Mouse (Mus musculus) layer of hippocampus, adult 8-10 months (tissue): ENCODE measurements around the gene Plpp1. TPM values are rescaled to one million over a fixed set of nuclear protein-coding genes. Genes with fewer than 3 reads are reported as not detected.

Source experiments
- DNase-seq, 2 experiments: peaks; one replicate each; pipeline ENCODE4 v3.0.0; 2022; ENCODE audit warnings: low spot score in 2 of 2
- total RNA-seq, 4 experiments: library from RNA; stranded (reverse); gene quantifications; 2 replicates each; pipeline ENCODE4 v1.2.4; 2022

Gene Plpp1
- total RNA-seq, 4 experiments from 2014 or later: 26.0 to 29.0 (median 28.6) TPM

DNA sequence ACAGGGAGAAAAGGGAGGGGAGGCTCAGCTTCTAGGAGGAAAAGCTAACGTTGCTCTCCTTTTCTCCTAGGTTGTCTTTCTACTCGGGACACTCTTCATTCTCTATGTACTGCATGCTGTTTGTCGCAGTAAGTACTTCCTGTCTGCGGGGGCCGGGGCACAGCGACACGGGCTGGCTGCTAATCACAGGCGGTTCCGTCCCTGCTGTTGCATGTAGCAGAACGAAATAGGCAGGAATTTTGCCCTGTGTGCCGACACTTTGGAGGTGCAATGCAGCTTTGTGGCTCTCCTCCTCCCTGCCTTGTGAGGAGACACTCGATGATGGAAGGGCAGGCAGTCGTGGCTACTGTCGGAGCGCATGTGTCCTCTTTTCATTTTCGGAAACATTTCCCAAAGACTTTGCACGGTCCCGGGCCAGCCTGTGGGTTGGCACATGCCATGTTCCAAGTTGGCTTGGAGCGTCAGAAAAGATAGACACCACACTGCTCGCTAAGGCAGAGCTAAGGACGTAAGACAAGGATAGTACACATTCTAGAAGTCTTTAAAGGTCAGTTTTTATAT lies 59.1 kb downstream of the Plpp1 start:
- no peak for DNase-seq

DNA sequence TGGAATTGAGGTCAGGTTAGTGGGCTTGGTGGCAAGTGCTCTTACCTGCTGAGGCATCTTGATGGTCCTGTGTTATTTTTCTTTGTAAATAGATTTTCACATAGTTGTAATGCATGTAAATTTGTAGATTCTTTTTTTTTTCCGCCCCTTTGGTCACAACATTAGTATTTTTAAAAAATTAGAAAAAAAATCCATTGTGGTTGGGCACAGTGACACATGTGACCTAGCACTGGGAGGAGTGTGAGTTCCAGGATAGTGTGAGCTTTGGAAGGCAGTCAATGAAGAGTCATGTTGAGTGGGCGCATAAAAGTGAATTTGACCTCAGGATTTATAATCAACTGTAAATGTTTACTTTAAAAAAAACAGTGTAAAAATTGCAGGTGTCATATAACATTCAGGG lies 59.8 kb downstream of the Plpp1 start:
- no peak for DNase-seq

DNA sequence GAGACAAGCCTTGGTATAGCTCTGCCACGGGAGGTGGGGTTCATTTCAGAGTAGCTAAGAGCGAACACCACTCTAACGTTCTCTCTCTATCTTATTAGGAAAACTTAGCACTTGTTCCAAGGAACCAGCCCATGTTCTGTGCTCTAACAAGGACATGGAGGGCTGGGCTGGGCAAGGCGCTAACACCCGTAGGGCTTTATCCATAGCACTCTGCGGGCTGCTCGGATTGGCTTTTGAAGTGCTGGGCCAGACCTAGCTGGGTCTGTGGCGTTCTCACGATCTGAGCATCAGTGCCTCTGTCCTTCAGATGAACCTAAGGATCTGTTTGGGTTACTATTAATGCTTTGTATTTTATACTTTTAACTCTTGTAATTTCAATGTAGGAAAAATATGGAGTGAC lies 60.3 kb downstream of the Plpp1 start:
- no peak for DNase-seq

DNA sequence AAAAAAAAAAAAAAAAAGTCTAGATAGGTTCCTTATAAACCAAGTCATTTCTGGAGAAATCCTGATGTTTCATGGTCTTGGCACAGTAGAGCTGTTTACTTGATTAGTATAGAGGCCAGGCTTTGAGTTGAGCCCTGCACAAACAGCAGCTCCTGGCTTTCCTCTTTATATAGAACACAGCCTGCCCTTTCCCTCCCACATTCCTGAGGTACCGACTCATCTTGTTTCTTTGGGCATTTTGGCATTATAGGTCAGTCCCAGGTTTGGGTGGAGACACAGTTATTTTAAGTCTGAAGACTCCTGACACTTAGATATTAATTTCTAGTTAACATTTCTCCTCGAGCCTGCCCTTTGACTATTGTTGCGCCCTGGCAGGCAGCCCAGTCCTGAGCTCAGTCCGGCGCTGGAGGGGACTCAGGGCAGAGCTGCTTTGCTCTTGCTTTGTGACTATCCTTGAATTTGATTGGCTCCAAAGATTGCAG lies 61.3 kb downstream of the Plpp1 start:
- DNase-seq: no peak

DNA sequence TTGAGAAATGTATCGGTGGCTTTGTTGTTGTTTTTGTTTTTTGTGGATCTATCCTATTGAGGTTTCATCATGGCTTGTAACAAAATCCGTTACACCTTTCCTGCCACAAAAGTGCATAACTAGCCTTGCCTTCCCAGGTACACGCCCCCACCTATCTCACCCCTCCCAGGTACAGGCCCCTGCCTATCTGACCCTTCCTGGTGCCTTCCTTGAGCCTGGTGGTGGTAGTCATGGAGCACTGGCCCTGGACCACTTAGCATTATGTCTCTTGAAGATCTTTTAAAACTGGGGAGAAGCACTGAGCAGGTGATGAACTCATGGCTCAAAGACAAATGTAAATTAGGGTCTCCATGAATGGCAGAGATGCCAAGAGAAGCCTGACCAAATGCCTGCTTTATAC lies 61.8 kb downstream of the Plpp1 start:
- DNase-seq: no peak

DNA sequence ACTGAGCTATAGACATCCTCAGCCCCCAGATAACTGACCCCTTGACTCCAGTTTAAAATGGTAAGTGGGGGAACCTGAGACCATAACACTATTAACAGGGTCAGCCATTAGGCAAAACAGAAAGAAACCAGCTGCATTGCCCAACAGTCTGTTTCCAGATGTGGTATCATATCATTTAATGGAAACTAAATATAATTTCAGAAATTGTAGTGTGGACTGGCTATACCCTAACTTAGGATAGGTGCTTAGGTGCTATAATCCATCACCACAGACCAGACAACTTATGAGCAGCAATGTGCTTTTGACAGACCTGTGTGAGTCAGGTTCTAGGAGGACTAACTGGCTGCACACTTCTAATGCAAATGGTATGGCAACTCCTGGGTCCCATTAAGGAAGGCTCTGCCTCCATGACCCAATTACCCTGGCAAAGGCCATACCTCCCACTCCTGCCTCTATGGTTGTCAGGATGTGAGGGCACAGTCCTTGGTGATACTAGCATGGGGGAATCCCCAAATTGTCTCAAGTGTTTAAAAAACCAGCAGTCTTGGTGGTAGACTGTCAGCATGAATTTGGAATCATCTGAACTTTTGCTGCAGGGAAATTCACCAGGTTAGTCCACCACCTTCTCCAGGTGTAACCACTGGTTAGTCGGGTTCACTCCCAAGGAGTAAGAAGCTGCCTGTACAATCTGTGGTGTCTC lies 62.5 kb downstream of the Plpp1 start:
- no peak for DNase-seq

DNA sequence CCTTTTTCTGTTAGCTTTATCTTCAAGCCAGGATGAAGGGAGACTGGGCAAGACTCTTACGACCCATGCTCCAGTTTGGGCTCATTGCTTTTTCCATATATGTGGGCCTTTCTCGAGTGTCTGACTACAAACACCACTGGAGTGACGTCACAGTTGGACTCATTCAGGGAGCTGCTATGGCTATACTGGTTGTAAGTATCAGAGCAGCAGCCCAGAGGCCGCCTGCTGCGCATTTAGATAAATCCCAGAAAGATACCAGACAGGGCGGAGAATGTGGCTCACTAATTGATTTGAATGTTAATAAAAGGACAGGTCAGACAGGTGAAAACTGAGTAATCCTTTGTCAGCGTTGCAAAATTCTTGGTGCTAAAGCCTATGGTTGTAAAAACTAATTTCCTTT lies 66.2 kb downstream of the Plpp1 start:
- DNase-seq: no peak

DNA sequence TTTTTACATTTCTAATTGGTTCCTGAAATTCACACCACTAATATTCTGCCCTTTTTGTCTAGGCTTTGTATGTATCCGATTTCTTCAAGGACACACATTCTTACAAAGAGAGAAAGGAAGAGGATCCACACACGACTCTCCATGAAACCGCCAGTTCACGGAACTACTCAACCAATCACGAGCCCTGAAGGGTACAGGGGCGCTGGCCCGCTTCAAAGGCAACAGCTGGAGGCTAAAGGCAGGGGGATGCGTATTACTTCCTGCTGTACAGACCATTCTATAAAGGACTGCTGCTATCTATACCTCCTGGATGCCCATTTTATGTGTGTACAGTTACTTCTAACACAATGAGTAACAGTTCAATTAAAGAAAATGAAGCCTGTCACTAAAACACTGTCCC lies 66.8 kb downstream of the Plpp1 start:
- DNase-seq: no peak

DNA sequence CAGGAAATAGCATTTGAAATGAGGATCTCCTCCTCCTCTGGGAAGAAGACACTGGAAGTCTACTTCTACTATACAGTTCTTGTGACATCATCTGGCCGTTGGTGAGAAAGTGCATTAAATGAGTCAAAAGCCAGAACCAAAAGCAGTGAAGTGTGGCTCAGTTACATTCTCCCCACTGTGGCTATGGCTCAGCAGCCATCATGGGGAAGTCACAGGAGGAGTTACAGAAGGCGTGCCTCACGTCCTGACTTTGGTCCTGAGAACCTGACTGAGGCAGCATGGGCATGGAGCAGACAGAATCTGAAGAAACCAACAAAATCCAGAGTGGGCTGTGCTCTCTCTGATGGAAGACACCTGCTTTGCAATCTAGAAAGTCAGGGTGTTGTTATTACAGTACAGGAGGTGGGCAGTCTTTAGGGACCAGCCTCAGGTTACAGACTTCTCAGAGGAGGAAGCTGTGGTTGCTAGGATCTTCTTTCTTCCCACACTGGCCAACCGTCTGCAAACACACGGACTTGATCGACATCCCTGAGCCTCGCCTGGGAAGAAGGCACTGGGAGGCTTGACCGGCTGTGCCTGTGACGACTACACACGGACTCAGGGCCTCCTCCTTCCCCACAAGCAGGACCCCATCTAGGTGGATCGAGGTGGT lies 69.6 kb downstream of the Plpp1 start:
- DNase-seq: no peak

DNA sequence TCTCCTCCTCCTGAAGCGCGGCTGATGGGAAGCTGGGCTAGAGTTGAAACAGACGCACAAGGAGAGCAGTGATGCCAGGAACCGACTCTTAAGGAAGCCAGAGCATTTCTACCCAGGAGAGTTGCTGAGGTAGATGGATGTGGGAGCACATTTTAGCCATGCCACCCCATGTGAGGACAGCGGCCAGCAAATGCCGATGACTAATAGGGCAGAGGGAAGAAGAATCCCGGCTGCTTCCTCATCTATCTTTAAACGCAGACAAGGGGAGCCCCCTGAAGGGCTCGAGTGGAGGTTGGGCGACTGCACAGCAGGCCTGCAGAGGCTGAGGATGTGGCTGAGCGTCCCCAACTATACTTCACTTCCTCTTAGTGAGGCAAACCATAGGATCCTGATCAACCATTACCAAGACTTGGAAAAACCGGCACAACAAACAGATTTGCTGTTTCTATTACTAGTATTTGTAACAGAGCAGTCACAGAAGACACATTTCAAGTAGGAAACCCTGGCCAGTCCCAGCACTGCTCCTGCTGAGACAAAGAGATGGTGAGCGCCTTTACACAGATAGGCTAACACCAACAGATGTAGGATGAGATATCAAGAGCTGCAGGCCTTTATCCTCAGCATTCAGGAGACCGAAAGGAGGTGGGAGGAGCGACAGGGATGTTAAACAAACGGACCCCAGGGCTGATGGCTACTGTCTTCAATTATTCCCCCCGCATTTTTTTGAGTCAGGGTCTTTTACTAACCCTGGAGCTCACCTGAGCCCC lies 71.1 kb downstream of the Plpp1 start:
- no peak for DNase-seq

DNA sequence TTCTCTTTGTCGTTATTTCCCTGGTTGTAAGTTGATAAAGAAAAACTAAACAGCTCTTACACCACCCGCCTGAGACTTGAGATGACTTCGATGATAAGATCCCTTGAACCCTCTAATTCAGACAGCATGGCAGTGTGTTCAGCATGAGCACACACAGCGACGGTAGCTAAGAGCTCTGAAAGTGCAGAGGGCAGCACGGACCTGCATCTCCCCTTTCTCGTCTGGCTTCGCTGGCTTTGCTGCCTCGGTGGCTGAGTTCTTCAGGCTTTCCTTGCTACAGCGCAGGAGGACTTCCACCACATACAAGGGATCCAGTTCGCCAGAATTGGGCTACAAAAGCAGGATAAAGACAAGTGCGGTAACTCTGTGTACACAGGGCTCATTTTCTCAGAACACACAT lies 86.6 kb downstream of the Plpp1 start:
- no peak for DNase-seq

DNA sequence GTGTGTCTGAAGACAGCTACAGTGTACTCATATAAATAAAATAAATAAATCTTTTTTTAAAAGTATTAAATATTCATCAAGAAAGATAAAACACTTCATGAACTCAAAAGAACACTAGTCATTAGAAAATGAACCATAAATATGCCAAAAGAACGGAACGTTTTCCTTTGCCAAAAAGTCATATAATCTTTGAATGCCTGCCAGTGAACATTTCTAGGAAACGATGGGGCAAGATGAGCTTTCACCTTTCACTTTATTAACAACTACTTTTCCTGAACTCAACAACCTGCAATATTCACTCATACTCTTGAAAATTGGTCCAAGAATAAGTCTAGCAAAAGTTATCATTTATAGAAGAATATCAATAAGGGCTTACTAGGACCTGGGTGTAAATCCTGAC lies 101.6 kb downstream of the Plpp1 start:
- no peak for DNase-seq

DNA sequence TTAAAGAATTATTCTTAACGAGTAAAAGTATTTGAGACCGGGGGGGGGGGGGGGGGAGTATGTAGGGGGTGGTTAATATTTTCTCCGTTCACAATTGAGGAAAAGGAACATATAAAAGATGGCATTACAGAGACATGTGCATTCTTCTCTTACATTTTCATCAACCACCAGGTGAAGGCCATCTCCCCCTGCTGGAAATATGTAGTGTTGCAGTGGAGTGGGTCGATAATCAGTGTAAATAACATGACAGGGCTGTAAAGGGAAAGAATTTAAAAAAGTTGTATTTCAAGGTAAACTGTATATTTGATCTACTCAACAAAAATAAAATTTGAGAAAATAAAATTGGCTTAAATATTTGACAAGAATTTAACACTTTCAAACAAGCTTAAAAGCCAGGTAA lies 109.1 kb downstream of the Plpp1 start:
- DNase-seq: peak in 1 of 2 experiments; percentile 30

DNA sequence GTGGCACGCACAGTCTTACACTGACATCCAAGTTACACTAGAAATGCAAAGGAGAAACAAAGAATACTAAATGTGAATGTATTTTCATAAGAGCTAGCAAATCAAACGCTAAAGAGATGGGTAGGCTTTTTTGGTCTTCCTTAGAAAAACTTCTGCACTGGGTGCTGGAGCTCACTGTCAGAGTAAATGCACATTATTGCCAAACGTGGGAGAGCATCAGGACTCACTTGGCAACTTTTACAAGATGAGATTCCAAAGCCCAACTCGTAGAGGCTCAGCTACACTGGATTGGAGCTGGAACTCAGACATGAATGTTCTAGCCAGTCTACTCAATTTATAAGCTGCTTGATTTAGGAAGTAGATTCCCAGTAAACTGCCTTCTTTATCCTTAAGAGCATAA lies 109.8 kb downstream of the Plpp1 start:
- DNase-seq: no peak

Other genes with a start within 250 kb of the Plpp1 start
- under 1 TPM in 3 of 4 experiments, not detected in 1; 0.24 to 0.91 (median 0.30) TPM for gene Il31ra, start 206.4 kb upstream of the Plpp1 start, total RNA-seq
- gene Ddx4, start 148.3 kb upstream of the Plpp1 start, total RNA-seq: 1 to 10 TPM; 1.5 to 3.5 (median 2.1) TPM
- gene Slc38a9, start 140.0 kb upstream of the Plpp1 start, total RNA-seq: 10 to 100 TPM; 27.0 to 35.3 (median 27.6) TPM
- 10 to 100 TPM; 43.6 to 53.4 (median 51.7) TPM for gene Mtrex, start 126.6 kb downstream of the Plpp1 start, total RNA-seq
- gene Dhx29, start 126.7 kb downstream of the Plpp1 start, total RNA-seq: 10 to 100 TPM; 22.3 to 25.7 (median 23.6) TPM
- gene Ccno, start 187.0 kb downstream of the Plpp1 start, total RNA-seq: 1 to 10 TPM; 4.3 to 6.1 (median 5.1) TPM
- under 1 TPM; 0.45 to 0.63 (median 0.60) TPM for gene Mcidas, start 193.1 kb downstream of the Plpp1 start, total RNA-seq
- under 1 TPM in 1 of 4 experiments, not detected in 3; 0.51 TPM for gene Cdc20b, start 234.3 kb downstream of the Plpp1 start, total RNA-seq
- gene Gpx8, start 245.6 kb downstream of the Plpp1 start, total RNA-seq: 1 to 10 TPM; 6.2 to 7.6 (median 6.7) TPM